Mouse (Mus musculus): Measurements from ENCODE around the gene Tnfsf13. TPM values are rescaled to one million over a fixed set of nuclear protein-coding genes. Genes with fewer than 3 reads are reported as not detected.
"Not testable (repeated sequence)": the region's sequence is repeated elsewhere in the genome, so short reads cannot be mapped to it uniquely, and the experiment has no call there.

The Tnfsf13 gene
- polyA plus RNA-seq, 1 experiment = 6.9 TPM

- Histone ChIP-seq H3K27ac (ENCODE audit: insufficient read depth, low read depth, low read length) (no peak overlapping the region), H3K36me3 (ENCODE audit: control insufficient read depth, insufficient read depth, low read length) (no peaks in the 10 kb centered on the region), H3K27me3 (ENCODE audit: control insufficient read depth, insufficient read depth, low read length) (no peaks in the 10 kb centered on the region), H3K4me1 (ENCODE audit: control insufficient read depth, insufficient read depth, insufficient read length, low read length) (peaks cover 10% of the 10 kb centered on the region), H3K4me3 (ENCODE audit: low read depth, low read length) (no peak overlapping the region)
- WGBS = 17% methylated on average over 2 of the region's 2 CpGs
- TF ChIP-seq POLR2A (IDR thresholded peaks at IDR 0.05; ENCODE audit: low read depth, low read length) (no peak), CTCF (IDR thresholded peaks at IDR 0.05; ENCODE audit: extremely low read depth, insufficient read length, insufficient replicate concordance, low read depth, low read length) (no peak)
Observed at GRCm38 (mm10) chr11:69704613-69705010, 19.0 kb upstream of the Tnfsf13 start.

GRCm38 (mm10) chr11:69703814-69704612 lies 18.4 kb upstream of the Tnfsf13 start:
- H3K4me1 ChIP-seq (ENCODE audit: control insufficient read depth, insufficient read depth, insufficient read length, low read length) = peaks cover 10% of the 10 kb centered on the region
- TF ChIP-seq POLR2A (IDR thresholded peaks at IDR 0.05; ENCODE audit: low read depth, low read length) (no peak), CTCF (IDR thresholded peaks at IDR 0.05; ENCODE audit: extremely low read depth, insufficient read length, insufficient replicate concordance, low read depth, low read length) (no peak)
- no peaks in the 10 kb centered on the region for H3K36me3 ChIP-seq (ENCODE audit: control insufficient read depth, insufficient read depth, low read length)
- no peak overlapping the region for H3K27ac ChIP-seq (ENCODE audit: insufficient read depth, low read depth, low read length)
- WGBS = 49% methylated on average over 8 of the region's 8 CpGs
- no peak overlapping the region for H3K4me3 ChIP-seq (ENCODE audit: low read depth, low read length)
- H3K27me3 ChIP-seq (ENCODE audit: control insufficient read depth, insufficient read depth, low read length) = no peaks in the 10 kb centered on the region

- 80% methylated on average over 3 of the region's 3 CpGs for WGBS
- H3K4me1 ChIP-seq (ENCODE audit: control insufficient read depth, insufficient read depth, insufficient read length, low read length) = peaks cover 13% of the 10 kb centered on the region
- not testable (repeated sequence) for H3K27me3 ChIP-seq (ENCODE audit: control insufficient read depth, insufficient read depth, low read length); H3K27ac ChIP-seq (ENCODE audit: insufficient read depth, low read depth, low read length); H3K36me3 ChIP-seq (ENCODE audit: control insufficient read depth, insufficient read depth, low read length); H3K4me3 ChIP-seq (ENCODE audit: low read depth, low read length)
Observed at GRCm38 (mm10) chr11:69703381-69703780, 17.8 kb upstream of the Tnfsf13 start.

GRCm38 (mm10) chr11:69702886-69703285 lies 17.3 kb upstream of the Tnfsf13 start:
- H3K27me3 ChIP-seq (ENCODE audit: control insufficient read depth, insufficient read depth, low read length); H3K36me3 ChIP-seq (ENCODE audit: control insufficient read depth, insufficient read depth, low read length); H3K27ac ChIP-seq (ENCODE audit: insufficient read depth, low read depth, low read length); H3K4me3 ChIP-seq (ENCODE audit: low read depth, low read length): not testable (repeated sequence)
- H3K4me1 ChIP-seq (ENCODE audit: control insufficient read depth, insufficient read depth, insufficient read length, low read length) = peaks cover 13% of the 10 kb centered on the region
- WGBS = 96% methylated on average over 10 of the region's 10 CpGs

- no peak for TF ChIP-seq CTCF (IDR thresholded peaks at IDR 0.05; ENCODE audit: extremely low read depth, insufficient read length, insufficient replicate concordance, low read depth, low read length)
- H3K4me1 ChIP-seq (ENCODE audit: control insufficient read depth, insufficient read depth, insufficient read length, low read length) = peaks cover 13% of the 10 kb centered on the region
- no peak overlapping the region for H3K4me3 ChIP-seq (ENCODE audit: low read depth, low read length)
- H3K27me3 ChIP-seq (ENCODE audit: control insufficient read depth, insufficient read depth, low read length) = no peaks in the 10 kb centered on the region
- H3K27ac ChIP-seq (ENCODE audit: insufficient read depth, low read depth, low read length) = no peak overlapping the region
- no peaks in the 10 kb centered on the region for H3K36me3 ChIP-seq (ENCODE audit: control insufficient read depth, insufficient read depth, low read length)
- 19% methylated on average over 1 of the region's 1 CpGs for WGBS
Observed at GRCm38 (mm10) chr11:69699595-69699994, 14.0 kb upstream of the Tnfsf13 start.

GRCm38 (mm10) chr11:69698574-69698973 lies 13.0 kb upstream of the Tnfsf13 start:
- WGBS = 73% methylated on average over 5 of the region's 5 CpGs
- Histone ChIP-seq H3K27me3 (ENCODE audit: control insufficient read depth, insufficient read depth, low read length) (no peaks in the 10 kb centered on the region), H3K4me1 (ENCODE audit: control insufficient read depth, insufficient read depth, insufficient read length, low read length) (peaks cover 9% of the 10 kb centered on the region), H3K36me3 (ENCODE audit: control insufficient read depth, insufficient read depth, low read length) (no peaks in the 10 kb centered on the region), H3K27ac (ENCODE audit: insufficient read depth, low read depth, low read length) (peak overlapping the region; percentile 47; the same call in 1 of the 2 replicates), H3K4me3 (ENCODE audit: low read depth, low read length) (no peak overlapping the region)
- TF ChIP-seq CTCF (IDR thresholded peaks at IDR 0.05; ENCODE audit: extremely low read depth, insufficient read length, insufficient replicate concordance, low read depth, low read length) (peak; percentile 35; the same call in 1 of the 2 replicates), POLR2A (IDR thresholded peaks at IDR 0.05; ENCODE audit: low read depth, low read length) (no peak)

GRCm38 (mm10) chr11:69697396-69697795 lies 11.8 kb upstream of the Tnfsf13 start:
- Histone ChIP-seq H3K36me3 (ENCODE audit: control insufficient read depth, insufficient read depth, low read length) (no peaks in the 10 kb centered on the region), H3K27me3 (ENCODE audit: control insufficient read depth, insufficient read depth, low read length) (no peaks in the 10 kb centered on the region), H3K4me3 (ENCODE audit: low read depth, low read length) (no peak overlapping the region), H3K27ac (ENCODE audit: insufficient read depth, low read depth, low read length) (peak overlapping the region; percentile 66; the same call in 1 of the 2 replicates), H3K4me1 (ENCODE audit: control insufficient read depth, insufficient read depth, insufficient read length, low read length) (peaks cover 13% of the 10 kb centered on the region)
- TF ChIP-seq CTCF (IDR thresholded peaks at IDR 0.05; ENCODE audit: extremely low read depth, insufficient read length, insufficient replicate concordance, low read depth, low read length) = no peak
- TF ChIP-seq POLR2A (IDR thresholded peaks at IDR 0.05; ENCODE audit: low read depth, low read length) = no peak
- 73% methylated on average over 3 of the region's 3 CpGs for WGBS

All from small intestine, adult 2 months (tissue).